Mouse (Mus musculus): ENCODE results near the gene Asl. TPM values are rescaled to one million over a fixed set of nuclear protein-coding genes. Genes with fewer than 3 reads are reported as not detected.

Gene Asl
- polyA plus RNA-seq, 1 experiment from 2014 or later = 26.1 TPM

GRCm38 (mm10) chr5:129978608-129979007, 50.4 kb downstream of the Asl start:
- no peaks in the 10 kb centered on the region for H3K36me3 ChIP-seq (ENCODE audit: control insufficient read depth, insufficient read depth, low read length)
- no peaks in the 10 kb centered on the region for H3K4me1 ChIP-seq (replicated peaks; ENCODE audit: control insufficient read depth, insufficient read depth, low read length)
- no peak for ATAC-seq (ENCODE audit: low read depth)
- no peak overlapping the region for H3K9ac ChIP-seq (ENCODE audit: low read length)
- H3K9me3 ChIP-seq (ENCODE audit: control insufficient read depth, low read length) = no peaks in the 10 kb centered on the region
- H3K27ac ChIP-seq (ENCODE audit: low read length) = no peak overlapping the region
- H3K4me2 ChIP-seq (ENCODE audit: low read depth, low read length) = no peak overlapping the region
- H3K27me3 ChIP-seq (ENCODE audit: control insufficient read depth, insufficient read depth, low read depth, low read length) = no peaks in the 10 kb centered on the region
- WGBS = 76% methylated on average over 5 of the region's 5 CpGs
- H3K4me3 ChIP-seq (ENCODE audit: low read length) = no peak overlapping the region

DNA sequence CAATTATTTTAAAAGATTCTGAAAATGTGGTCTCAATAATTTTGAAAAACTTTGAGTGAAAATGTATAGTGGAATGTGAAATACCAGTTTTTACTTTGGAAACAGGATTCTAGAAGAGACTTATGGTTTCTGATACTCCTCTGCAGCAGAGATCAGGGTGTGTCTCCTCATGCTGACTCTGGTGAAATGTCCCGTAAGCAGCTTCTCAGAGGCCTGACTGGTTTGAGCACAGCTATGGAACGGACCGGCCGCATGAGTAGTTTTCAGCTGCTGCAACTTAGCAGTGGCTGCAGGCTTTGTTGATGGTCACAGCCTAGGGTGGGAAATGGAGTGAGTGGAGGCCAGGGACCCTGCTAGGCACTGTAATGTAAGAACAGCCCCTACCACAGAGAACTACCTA, 51.3 kb downstream of the Asl start:
- H3K27me3 ChIP-seq (ENCODE audit: control insufficient read depth, insufficient read depth, low read depth, low read length) = no peaks in the 10 kb centered on the region
- H3K4me1 ChIP-seq (replicated peaks; ENCODE audit: control insufficient read depth, insufficient read depth, low read length) = no peaks in the 10 kb centered on the region
- no peaks in the 10 kb centered on the region for H3K9me3 ChIP-seq (ENCODE audit: control insufficient read depth, low read length)
- H3K27ac ChIP-seq (ENCODE audit: low read length) = no peak overlapping the region
- H3K4me3 ChIP-seq (ENCODE audit: low read length) = no peak overlapping the region
- 85% methylated on average over 4 of the region's 4 CpGs for whole genome bisulfite sequencing
- no peak for ATAC-seq (ENCODE audit: low read depth)
- no peaks in the 10 kb centered on the region for H3K36me3 ChIP-seq (ENCODE audit: control insufficient read depth, insufficient read depth, low read length)
- no peak overlapping the region for H3K4me2 ChIP-seq (ENCODE audit: low read depth, low read length)
- no peak overlapping the region for H3K9ac ChIP-seq (ENCODE audit: low read length)

GRCm38 (mm10) chr5:129974866-129975311, 54.2 kb downstream of the Asl start:
- Histone ChIP-seq H3K36me3 (ENCODE audit: control insufficient read depth, insufficient read depth, low read length) (no peaks in the 10 kb centered on the region), H3K27me3 (ENCODE audit: control insufficient read depth, insufficient read depth, low read depth, low read length) (no peaks in the 10 kb centered on the region), H3K9me3 (ENCODE audit: control insufficient read depth, low read length) (no peaks in the 10 kb centered on the region), H3K4me1 (replicated peaks; ENCODE audit: control insufficient read depth, insufficient read depth, low read length) (no peaks in the 10 kb centered on the region), H3K27ac (ENCODE audit: low read length) (no peak overlapping the region), H3K9ac (ENCODE audit: low read length) (no peak overlapping the region), H3K4me2 (ENCODE audit: low read depth, low read length) (no peak overlapping the region), H3K4me3 (ENCODE audit: low read length) (no peak overlapping the region)
- 66% methylated on average over 4 of the region's 4 CpGs for WGBS
- no peak for ATAC-seq (ENCODE audit: low read depth)

DNA sequence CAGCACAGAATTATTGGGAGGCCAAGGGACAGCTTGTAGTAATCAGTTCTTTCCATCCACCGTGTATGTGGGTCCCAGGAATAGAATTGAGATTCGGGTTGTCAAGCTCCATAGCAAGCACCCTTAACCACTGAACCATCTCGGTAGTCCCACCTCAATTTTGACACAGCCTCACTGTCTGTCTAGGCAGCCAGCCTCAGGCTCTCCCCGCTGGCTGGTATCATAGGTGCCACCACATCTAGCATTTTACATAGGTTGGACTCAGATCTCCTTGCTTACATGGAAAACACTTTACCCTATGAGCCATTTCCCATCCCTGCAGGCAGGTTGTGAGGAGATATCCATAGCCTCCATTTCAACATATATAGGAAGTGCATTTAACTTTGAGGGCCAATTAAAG, 54.7 kb downstream of the Asl start:
- H3K27ac ChIP-seq (ENCODE audit: low read length) = no peak overlapping the region
- no peak for ATAC-seq (ENCODE audit: low read depth)
- no peak overlapping the region for H3K9ac ChIP-seq (ENCODE audit: low read length)
- H3K4me1 ChIP-seq (replicated peaks; ENCODE audit: control insufficient read depth, insufficient read depth, low read length) = no peaks in the 10 kb centered on the region
- H3K4me2 ChIP-seq (ENCODE audit: low read depth, low read length) = no peak overlapping the region
- 83% methylated on average over 4 of the region's 4 CpGs for WGBS
- H3K9me3 ChIP-seq (ENCODE audit: control insufficient read depth, low read length) = no peaks in the 10 kb centered on the region
- no peak overlapping the region for H3K4me3 ChIP-seq (ENCODE audit: low read length)
- no peaks in the 10 kb centered on the region for H3K36me3 ChIP-seq (ENCODE audit: control insufficient read depth, insufficient read depth, low read length)
- H3K27me3 ChIP-seq (ENCODE audit: control insufficient read depth, insufficient read depth, low read depth, low read length) = no peaks in the 10 kb centered on the region

GRCm38 (mm10) chr5:129971491-129971890, 57.6 kb downstream of the Asl start:
- 79% methylated on average over 4 of the region's 4 CpGs for WGBS
- no peak overlapping the region for H3K27ac ChIP-seq (ENCODE audit: low read length)

GRCm38 (mm10) chr5:129968417-129968816, 60.6 kb downstream of the Asl start:
- H3K9me3 ChIP-seq (ENCODE audit: control insufficient read depth, low read length) = no peaks in the 10 kb centered on the region
- no peak overlapping the region for H3K9ac ChIP-seq (ENCODE audit: low read length)
- no peak overlapping the region for H3K4me3 ChIP-seq (ENCODE audit: low read length)
- no peak for ATAC-seq (ENCODE audit: low read depth)
- 78% methylated on average over 7 of the region's 7 CpGs for WGBS
- H3K27me3 ChIP-seq (ENCODE audit: control insufficient read depth, insufficient read depth, low read depth, low read length) = no peaks in the 10 kb centered on the region
- no peak overlapping the region for H3K4me2 ChIP-seq (ENCODE audit: low read depth, low read length)
- H3K27ac ChIP-seq (ENCODE audit: low read length) = no peak overlapping the region
- H3K4me1 ChIP-seq (replicated peaks; ENCODE audit: control insufficient read depth, insufficient read depth, low read length) = no peaks in the 10 kb centered on the region
- no peaks in the 10 kb centered on the region for H3K36me3 ChIP-seq (ENCODE audit: control insufficient read depth, insufficient read depth, low read length)

More at GRCm38 (mm10) chr5:129971491-129971890, 57.6 kb downstream of the Asl start:
- Histone ChIP-seq H3K4me2 (ENCODE audit: low read depth, low read length) (no peak overlapping the region), H3K4me3 (ENCODE audit: low read length) (no peak overlapping the region), H3K9ac (ENCODE audit: low read length) (no peak overlapping the region), H3K9me3 (ENCODE audit: control insufficient read depth, low read length) (no peaks in the 10 kb centered on the region), H3K27me3 (ENCODE audit: control insufficient read depth, insufficient read depth, low read depth, low read length) (no peaks in the 10 kb centered on the region), H3K36me3 (ENCODE audit: control insufficient read depth, insufficient read depth, low read length) (no peaks in the 10 kb centered on the region), H3K4me1 (replicated peaks; ENCODE audit: control insufficient read depth, insufficient read depth, low read length) (no peaks in the 10 kb centered on the region)
- no peak for ATAC-seq (ENCODE audit: low read depth)

DNA sequence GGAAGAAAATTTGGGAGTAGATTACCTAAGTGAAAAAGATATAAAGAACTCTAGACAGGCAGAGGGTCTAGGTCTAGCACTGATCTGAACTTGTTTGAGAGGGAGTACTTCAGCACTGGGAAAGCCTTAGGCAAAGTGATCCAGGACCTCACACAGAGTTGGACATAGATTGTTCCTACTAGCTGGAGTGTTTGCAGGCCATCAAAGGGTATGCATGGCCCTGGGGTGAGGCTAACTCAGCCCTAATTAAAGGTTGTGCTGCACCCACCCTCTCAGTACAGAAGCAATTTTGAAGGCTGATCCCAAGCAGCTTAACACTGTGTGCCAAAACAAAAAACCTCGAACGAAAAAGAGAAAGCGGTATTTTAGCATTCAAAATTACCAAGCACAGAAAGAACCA, 62.6 kb downstream of the Asl start:
- Histone ChIP-seq H3K4me3 (ENCODE audit: low read length) (no peak overlapping the region), H3K9me3 (ENCODE audit: control insufficient read depth, low read length) (no peaks in the 10 kb centered on the region), H3K27me3 (ENCODE audit: control insufficient read depth, insufficient read depth, low read depth, low read length) (no peaks in the 10 kb centered on the region), H3K36me3 (ENCODE audit: control insufficient read depth, insufficient read depth, low read length) (no peaks in the 10 kb centered on the region), H3K9ac (ENCODE audit: low read length) (no peak overlapping the region), H3K27ac (ENCODE audit: low read length) (no peak overlapping the region), H3K4me2 (ENCODE audit: low read depth, low read length) (no peak overlapping the region), H3K4me1 (replicated peaks; ENCODE audit: control insufficient read depth, insufficient read depth, low read length) (no peaks in the 10 kb centered on the region)
- no peak for ATAC-seq (ENCODE audit: low read depth)
- WGBS = 90% methylated on average over 3 of the region's 3 CpGs

DNA sequence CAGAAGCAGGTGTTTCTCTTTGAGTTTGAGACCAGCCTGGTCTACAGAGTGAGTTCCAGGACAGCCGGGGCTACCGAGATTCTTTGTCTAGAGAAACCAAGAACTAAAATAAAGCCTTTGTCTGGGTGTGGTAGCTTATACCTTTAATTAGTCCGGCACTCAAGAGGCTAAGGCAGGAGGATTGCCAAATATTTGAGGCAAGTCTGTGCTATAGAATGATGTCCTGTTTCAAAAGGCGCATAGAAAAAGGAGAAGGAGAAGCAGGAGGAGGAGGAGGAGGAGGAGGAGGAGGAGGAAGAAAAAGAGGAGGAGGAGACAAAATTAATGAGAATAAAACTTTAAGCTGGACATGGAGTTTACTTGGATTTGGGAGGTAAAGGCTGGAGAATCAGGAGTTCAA, 65.8 kb downstream of the Asl start:
- no peaks in the 10 kb centered on the region for H3K4me1 ChIP-seq (replicated peaks; ENCODE audit: control insufficient read depth, insufficient read depth, low read length)
- WGBS = 54% methylated on average over 4 of the region's 4 CpGs
- no peak overlapping the region for H3K4me2 ChIP-seq (ENCODE audit: low read depth, low read length)
- no peaks in the 10 kb centered on the region for H3K27me3 ChIP-seq (ENCODE audit: control insufficient read depth, insufficient read depth, low read depth, low read length)
- no peaks in the 10 kb centered on the region for H3K9me3 ChIP-seq (ENCODE audit: control insufficient read depth, low read length)
- no peak overlapping the region for H3K4me3 ChIP-seq (ENCODE audit: low read length)
- no peak overlapping the region for H3K27ac ChIP-seq (ENCODE audit: low read length)
- ATAC-seq (ENCODE audit: low read depth) = no peak
- H3K9ac ChIP-seq (ENCODE audit: low read length) = no peak overlapping the region
- no peaks in the 10 kb centered on the region for H3K36me3 ChIP-seq (ENCODE audit: control insufficient read depth, insufficient read depth, low read length)
